Mouse (Mus musculus): ENCODE measurements around the gene Atp6v0c.

DNA sequence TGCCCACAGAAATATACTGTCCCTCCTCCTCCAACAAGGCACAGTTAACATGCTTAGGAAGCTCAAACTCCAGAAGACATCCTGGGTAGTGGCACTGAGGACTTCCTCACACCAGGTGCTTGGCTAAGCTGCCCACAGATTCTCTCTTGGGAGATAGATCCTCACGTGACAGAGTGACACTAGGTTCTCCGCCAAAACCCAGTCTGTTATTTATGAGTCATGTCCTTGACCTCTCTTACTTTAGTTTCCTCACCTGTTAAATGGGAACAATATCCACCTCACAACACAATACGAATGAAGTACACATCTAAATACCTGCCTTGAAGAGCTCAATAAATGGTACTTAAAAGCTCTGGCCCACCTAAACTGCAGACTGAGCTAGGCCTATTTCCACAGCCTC lies 30.2 kb downstream of the Atp6v0c start:
- TF ChIP-seq CTCF (IDR thresholded peaks at IDR 0.05; ENCODE audit: insufficient read depth, low read length) (no peak), POLR2A (IDR thresholded peaks at IDR 0.05; ENCODE audit: borderline replicate concordance, extremely low read depth, low read depth, low read length) (no peak)

Data from lung, adult 2 months (tissue).